ENCODE assay signal across 19 mouse cellular contexts in genomic region chr19:54039441-54039840, GRCm38 (mm10). TPM values are rescaled to one million over a fixed set of nuclear protein-coding genes. Genes with fewer than 3 reads are reported as not detected.
DNase-seq lines count a peak whose midpoint lies in the region; ATAC-seq lines count a peak whose summit lies in the region.
"Had no signal": no experiment of that assay in that cellular context is flagged by ENCODE, and none has a peak within 500 bp of the region (broad histone marks: within the 10 kb centered on the region; RNA-seq: fewer than 3 reads in every experiment).

No protein-coding gene starts in this region.

- peak; percentile 49 to 54 for DNase-seq in cerebellum, postnatal 10 days
- DNase-seq in cerebellum, adult 11-12 months: no peak
- DNase-seq in ES-CJ7 (ENCODE audit: low read depth, low spot score): peak; percentile 59
- peak; percentile 61 for DNase-seq in ZHBTc4 (ENCODE audit: low read depth, low spot score)
- no peak for DNase-seq in ovary, postnatal 36 days (ENCODE audit: low spot score)
- DNase-seq: adrenal gland, adult 2 months; adrenal gland, postnatal 14 days; B cell, adult 2 months; cerebellum, adult 18-20 months; forebrain, postnatal 0 days; gastrocnemius, postnatal 25 days; heart, adult 18-20 months; heart, postnatal 10 days; heart, postnatal 36 days; kidney, adult 11 months had no signal

- no peak for ATAC-seq in activated CD4-positive, CD25-positive, alpha-beta regulatory T cell, adult 4 months
- ATAC-seq: forebrain, embryonic 14.5 days; forebrain, postnatal 0 days; hindbrain, embryonic 16.5 days; intestine, embryonic 15.5 days had no signal

RNA-seq across cellular contexts. Expression of gene Adra2a, which starts 4.5 kb away (rescaled TPM):
- polyA plus RNA-seq in activated CD4-positive, CD25-positive, alpha-beta regulatory T cell, adult 4 months (2017; shearing (Covaris generic)): not detected

Comparison
In these comparisons a context has a peak if more than half of its experiments do, and no peak if none do; other contexts are left out.
1. DNase-seq: peak in cerebellum, postnatal 10 days (2 of 2), ES-CJ7 (single experiment) and ZHBTc4 (single experiment); none in cerebellum, adult 11-12 months (single experiment) and ovary, postnatal 36 days (single experiment).